Mouse (Mus musculus) gonadal fat pad, adult 2 months (tissue): ENCODE measurements around the gene Nutf2-ps1. TPM values are rescaled to one million over a fixed set of nuclear protein-coding genes. Genes with fewer than 3 reads are reported as not detected.

Source experiments
- DNase-seq: peaks from one replicate; pipeline ENCODE4 v3.0.0-alpha.2; 2012; ENCODE audit warnings: low read depth
- polyA plus RNA-seq: library from polyadenylated mRNA; depleted of rRNA; stranded (reverse); fragments of >200 nt; gene quantifications from 2 replicates; pipeline ENCODE4 v1.2.3, GENCODE M21; 2012

Nutf2-ps1 gene
- polyA plus RNA-seq, 1 experiment, result 116 TPM

DNA sequence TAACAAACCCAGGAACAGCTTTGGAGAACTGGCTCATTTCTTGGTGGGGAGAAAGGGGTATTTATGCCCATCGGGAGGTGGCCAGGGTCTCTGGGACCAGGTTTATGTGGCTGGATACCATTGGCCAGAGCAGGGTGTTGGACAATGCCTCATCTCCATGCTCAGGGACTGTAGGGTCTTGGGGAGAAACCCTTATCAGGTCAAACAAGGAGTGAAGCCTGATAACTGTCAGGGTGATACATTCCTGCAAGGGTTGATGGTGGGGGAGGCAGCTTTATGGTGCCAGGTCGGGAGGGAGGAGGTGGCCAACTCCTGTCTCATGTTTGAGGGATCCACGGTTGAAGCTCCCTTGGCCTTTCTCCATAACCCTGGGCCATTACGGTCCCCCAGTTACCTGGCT is 17.8 kb downstream of the Nutf2-ps1 start:
- DNase-seq, result no peak

DNA sequence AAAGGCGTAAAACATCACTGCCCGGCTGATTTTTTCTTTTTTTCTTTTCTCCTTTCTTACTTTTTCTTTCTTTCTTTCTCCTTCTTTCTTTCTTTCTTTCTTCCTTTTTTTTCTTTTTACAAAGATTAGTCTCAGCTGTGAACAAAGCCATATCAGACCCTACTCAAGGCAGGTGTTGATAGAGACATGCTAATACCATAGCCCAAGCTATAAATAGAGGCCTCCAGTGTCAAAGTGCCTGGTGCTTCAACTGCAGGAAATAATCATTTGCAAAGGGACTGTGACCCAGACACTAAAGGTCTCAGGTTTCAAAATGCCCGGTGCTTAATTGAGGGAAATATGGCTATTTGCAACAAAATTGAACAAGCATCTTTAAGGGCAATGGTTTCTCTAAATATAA is 20.3 kb downstream of the Nutf2-ps1 start:
- DNase-seq, result no peak

DNA sequence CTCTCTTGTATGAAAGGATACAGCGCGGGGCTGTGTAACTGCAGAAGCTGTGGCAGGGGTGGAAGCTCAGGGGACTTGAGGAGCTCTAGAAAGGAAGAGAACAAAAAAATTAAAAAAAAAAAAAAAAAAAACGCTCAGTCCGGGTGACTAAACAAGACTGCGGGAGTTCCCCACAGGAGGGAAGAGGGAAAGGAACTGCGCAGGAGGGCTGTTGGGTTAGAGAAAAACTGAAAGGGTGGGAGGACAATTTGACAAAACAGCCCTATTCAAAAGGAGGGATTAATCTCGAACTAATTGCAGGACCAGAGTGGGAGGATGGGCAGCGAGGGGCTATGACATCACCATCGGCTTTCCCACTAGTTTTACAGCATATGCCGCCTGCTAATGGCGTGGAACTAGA is 21.0 kb downstream of the Nutf2-ps1 start:
- DNase-seq, result no peak

DNA sequence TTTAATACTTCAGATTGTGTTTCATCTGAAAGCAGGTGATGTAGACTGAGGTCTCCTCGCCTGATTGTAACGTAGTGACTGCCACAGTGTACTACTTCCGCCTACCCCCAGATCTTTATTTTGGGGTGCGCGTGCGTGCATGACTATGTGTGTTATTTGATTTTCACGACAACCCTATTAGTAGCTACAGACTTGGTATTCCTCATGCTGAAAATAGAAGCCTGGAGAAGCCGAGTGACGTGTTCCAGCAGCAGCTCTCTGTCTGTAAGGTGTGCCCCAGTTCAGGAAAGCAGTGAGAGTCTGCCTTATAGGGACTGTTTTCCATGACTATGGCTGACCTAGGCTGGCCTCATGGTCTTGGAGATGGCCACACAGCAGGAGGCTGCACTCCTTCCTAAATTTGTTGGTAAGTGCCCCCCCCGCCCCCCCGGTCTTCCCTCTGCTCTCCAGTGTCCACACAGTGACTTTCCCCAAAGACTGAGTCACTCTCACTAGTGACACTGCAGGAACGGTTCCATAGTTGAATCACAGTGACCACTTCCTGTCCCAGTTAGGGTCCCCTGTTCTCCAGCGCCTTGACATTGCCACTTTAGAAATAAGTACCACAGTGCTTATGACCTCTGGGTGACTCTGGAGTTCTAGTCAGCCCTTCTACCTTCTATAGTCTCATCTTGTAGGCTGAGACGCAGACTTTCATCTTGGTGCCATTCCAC is 23.1 kb downstream of the Nutf2-ps1 start:
- DNase-seq, result no peak

DNA sequence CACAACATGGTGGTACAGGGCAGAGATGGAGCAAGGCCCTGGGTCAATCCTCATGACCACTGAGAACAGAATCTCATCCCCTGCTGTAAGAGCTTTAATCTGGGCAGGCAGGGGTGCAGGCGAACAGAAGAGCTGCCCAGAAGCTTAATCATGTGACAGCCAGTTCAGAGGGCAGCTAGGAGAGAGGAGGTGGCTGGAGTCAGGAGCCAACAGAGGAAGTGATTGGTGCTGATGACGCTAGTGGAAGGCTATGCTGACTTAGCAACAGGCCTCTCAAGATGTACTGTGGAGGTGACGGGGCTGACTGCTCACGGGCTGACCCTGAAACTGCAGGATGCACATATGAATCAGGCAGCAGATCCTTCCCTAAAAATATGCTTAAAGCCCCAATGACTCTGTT is 24.7 kb downstream of the Nutf2-ps1 start:
- no peak for DNase-seq

DNA sequence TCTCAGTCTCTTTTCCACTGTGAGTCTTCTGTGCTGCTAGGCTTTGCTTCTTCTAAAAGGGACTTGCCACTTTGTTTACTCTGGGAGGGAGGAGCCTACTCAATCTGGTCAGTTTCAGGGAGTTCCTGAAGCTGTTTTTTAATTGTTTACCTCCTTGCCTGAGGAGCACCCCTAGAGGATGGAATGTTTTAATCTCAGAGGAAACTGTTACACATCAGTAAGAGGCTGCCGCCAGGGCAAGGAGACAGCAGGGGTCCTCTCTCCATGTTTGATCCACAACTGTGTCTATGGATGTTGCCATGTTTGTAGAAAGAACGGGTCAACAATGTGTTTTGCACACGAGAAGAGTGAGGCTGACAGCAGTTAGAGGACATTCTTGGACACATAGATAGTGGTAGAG is 28.4 kb downstream of the Nutf2-ps1 start:
- DNase-seq, result no peak

DNA sequence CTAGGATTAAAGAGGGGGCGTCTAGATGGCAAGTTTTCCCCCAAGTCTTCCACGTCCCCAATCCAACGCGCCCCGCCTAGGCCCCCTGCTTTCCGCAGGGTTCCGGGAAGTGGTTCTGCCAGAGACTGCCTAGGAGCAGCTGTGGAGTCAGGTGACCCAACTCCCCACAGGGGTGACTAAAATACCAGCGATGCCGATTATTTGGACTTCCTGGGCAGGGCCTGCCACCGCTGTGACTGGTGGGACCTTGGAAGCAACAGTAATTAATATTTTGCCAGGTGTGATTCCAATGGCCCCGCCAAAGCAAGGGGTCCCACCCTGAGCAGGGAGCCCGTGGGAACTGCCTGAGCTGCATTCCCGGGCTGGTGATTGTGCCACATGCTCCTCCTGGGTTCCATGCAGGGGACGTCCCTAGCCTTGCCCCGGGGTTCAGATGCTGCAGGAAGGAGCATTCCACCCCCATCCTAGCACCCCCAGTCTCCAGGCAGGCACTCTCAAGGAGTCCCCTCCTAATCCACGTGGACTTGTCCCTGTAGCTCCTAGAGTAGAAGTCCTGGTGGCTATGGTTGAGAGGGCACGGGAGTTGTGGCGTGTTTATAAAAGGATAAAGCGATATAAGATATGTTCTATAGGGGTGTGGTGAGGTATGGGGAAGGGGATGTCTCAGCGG is 31.5 kb downstream of the Nutf2-ps1 start:
- DNase-seq, result no peak

DNA sequence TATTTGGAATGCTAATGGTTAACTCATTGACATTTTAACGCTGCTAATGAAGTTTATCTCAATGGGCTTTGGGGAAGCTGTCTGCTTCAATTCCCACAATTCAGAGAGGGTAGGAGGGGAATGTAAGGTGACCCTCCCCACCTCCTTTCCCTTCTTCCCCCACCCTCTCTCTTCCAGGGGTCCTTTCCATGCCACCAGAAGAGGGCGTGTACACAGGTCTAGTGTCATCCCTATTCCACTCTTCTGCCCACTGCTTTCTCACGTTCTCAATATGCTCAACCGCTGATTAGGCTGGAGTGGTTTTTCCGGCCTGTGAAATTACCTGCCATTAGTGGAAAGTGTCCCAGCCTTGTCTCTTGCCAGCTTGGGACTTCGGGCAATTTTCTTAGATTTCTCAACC is 32.0 kb downstream of the Nutf2-ps1 start:
- DNase-seq, result no peak

DNA sequence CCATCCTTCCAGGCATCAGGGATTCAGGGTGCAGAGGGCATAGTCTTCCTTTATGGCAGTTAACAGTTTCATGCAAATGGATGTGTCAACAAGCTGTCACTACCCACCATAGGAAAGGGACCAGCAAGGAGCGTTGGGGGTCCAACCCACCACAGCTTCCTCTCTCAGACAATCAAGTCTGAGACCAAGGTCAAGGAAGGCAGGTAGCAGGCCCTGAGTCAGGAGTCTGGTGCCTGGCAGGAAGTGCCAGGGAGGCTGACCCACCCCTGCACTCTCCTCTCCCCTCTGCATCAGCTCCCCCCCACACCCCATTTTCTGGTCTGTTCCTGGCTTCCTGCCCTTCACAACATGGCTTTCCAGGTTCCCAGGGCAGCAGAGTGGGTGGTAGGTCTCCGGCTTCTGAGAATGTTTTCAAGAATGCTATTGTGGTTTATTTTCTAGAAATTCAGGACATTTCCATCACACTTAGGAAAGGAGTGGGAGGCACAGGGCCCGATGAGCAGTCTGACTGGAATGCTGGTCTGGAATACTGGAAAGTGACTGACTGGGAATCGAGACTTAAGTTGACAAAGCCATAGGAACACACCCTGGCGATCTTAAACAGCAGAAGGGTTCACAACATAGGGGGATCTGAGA is 33.8 kb downstream of the Nutf2-ps1 start:
- no peak for DNase-seq

DNA sequence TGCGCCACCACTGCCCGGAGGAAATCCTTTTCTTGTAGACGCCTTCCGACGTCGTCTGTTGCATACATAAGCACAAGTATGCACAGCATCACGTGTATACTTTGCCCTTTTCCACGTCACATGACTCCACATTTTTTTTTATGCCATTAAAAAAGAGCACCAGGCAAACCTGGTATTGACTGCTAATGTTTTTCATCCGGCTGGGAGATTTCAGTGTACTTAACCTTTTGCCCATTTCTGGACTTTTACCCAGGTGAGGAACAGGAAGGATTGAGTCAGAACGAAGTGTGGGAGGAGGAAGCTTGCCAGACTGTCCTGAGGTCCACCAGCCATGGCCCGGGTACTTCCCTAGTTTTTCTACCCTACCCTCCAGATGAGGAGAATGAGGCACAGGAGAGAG is 34.5 kb downstream of the Nutf2-ps1 start:
- DNase-seq, result no peak

DNA sequence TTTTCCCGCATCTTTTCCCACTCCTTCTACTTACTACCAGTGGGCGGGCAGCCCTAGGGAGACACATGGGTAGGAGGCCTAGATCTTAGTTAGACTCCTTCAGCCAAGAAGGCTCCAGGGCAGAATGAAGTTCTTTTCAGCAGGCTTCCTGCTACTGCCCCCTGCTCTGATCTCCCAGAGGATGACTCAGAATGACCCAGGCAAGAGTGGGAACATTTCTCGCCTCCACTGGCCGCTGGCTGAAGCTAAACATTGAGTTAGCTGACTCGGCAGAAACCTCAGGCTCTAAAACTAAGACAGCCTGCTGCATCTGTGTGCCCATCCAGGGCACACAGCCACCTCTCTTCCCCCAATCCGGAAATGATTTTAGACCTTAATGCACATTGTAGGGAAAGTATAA is 36.1 kb downstream of the Nutf2-ps1 start:
- no peak for DNase-seq

DNA sequence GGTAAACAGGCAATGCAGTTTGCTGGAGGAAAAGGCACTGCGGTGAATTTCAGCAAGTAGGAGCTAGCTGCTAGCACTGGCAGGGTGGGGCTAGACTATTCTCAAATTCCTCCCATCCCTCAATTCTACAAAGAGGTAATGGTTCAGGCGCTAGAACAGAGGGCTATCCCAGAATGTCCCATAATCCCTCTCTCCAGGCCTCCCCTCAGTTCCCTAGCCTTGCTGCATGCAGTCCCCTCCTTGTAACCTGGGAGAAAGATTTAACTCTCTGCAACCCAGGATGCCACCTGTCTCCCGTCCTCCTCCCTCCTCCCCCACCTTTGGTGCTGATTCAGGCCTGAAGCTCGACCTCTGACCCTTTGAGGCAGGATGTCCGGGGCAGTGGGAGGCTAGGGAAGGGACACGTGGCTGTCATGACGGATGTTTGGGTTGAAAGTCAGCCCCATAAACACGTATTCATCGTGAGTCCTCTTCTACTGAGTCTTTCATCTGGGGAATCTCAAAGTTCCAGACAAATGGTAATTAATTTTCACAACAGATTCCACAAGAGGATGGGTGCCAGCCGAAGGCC is 36.6 kb downstream of the Nutf2-ps1 start:
- no peak for DNase-seq

DNA sequence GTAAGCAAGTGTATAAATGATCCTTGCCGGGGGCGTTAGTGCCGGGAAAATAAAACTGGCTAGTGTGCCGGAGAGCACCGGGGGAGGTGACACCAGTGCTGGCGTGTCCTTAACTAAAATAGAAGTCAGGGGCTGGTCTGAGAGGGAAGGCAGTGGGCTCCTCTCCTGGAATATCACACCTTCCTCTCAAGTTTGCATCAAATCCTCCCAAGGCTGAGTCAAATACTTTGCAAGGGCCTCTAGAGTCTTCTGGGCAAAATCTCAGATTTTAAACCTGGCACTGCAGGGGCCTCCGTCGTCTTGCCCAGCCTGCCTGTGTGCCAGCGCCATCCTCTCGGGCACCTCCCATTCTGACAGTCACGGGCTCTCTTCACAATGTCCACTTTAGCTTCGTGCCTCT is 37.9 kb downstream of the Nutf2-ps1 start:
- DNase-seq, result no peak

DNA sequence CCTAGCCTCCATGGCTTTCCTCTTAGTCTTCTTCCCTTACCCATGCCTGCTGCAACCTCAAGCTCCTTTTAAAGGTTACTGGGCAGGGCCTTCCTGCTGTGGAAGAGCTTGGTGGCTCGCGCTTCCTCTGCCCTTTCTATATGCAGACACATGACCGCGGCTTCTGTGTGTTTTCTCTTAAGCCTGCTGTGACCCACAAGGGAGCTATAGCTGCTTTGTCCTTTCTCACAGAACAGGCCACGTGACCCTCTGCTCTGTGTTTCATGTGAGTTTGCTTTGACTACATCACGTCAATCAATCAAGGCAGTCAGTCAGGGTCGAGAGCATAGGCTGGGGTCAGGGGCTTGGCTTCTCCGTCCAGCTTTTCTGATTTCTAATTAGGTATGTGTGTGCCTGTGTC is 41.3 kb downstream of the Nutf2-ps1 start:
- DNase-seq, result no peak

DNA sequence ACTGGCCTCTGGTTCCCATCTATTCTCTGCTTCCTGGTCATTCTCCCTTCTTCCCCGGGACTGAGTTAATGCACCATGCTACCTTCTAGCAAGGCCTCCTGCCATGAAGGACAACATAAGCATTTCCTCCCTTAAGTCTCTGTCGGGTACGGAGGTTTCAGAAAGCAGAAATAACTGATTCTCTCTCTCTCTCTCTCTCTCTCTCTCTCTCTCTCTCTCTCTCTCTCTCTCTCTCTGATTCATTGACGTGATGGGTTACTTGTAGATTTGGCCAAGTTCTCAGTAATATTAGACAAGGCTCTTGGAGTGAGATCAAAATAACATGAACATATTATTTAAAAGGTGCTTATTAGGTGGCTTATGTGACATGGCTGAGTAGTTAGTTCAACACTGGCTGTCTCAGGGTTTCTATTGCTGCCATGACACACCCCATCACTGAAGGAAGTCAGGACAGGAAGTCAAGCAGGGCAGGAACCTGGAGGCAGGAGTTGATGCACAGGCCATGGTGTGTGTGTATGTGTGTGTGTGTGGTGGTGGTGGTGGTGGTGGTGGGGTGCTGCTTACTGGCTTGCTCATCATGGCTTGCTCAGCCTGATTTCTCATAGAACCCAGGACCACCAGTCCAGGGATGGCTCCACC is 43.8 kb downstream of the Nutf2-ps1 start:
- no peak for DNase-seq

DNA sequence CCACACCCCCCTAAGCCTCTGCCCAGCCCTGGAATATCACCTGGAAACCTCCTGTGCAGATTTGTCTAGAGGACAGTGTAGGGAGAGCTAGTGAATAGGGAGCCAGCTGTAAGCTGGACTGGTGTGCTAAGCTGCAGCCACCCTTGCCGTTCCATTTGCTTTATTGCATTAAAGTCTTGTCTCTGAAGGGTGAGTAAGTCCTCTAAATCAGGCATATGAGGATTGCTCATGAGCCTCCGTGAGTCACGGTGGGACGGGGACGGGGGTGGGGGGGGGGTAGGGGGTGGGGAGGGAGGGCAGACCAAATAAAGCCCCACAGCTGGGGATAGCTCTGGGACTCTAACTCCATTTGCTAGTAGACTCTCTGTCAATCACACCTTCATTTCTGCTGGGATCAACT is 45.3 kb downstream of the Nutf2-ps1 start:
- DNase-seq, result no peak

DNA sequence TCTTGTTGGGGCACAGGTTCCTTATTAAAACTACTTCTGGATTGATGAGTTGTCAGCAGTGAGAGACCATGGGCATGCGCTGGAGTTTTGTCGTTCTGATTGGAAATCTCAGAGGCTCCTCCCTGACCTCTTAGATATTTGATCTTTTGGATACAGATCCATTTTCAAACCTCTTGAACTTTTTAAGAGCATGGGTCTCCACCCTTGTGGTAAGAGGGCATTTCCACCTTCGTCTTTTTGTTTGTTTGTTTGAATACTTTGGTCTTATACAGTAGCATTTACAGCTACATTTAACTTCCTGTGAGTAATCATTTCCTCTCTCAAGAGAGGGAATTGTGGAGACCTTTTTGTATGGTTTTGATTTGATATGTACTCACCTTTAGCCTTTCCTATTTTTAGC is 49.6 kb downstream of the Nutf2-ps1 start:
- no peak for DNase-seq

DNA sequence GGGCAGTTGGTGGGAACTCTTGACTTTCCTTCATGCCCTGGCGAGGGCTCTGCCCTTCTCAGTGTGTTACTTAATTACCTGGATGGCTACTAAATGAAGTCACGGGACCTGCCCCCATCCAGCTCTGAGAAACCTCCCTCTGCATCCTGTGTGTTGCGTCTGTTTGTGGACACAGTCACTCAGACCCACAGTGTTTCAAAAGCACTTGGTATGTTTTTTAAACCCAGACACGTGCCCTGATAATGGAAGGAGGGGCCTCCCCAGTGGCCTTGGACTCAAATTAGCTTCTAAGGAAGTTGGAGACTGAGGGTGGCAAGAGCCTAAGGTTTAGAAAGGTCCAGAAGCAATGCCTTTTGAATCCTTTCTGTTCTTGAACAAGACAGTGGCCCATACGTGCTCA is 50.1 kb downstream of the Nutf2-ps1 start:
- no peak for DNase-seq
